Mouse (Mus musculus) MN1 (cell line): ENCODE data around the gene Hdac10.

Experiments
- DNase-seq: peaks from one replicate; pipeline ENCODE4 v3.0.0-alpha.2; 2016; ENCODE audit warnings: low spot score

Hdac10 gene

GRCm38 (mm10) chr15:89123595-89123994 is 4.9 kb downstream of the Hdac10 start:
- DNase-seq: no peak

GRCm38 (mm10) chr15:89122649-89123366 is 5.7 kb downstream of the Hdac10 start, which contains the start of gene Tubgcp6:
Gene Tubgcp6 (minus strand): TSS chr15:89123112.
- peak; percentile 96 for DNase-seq

GRCm38 (mm10) chr15:89118007-89118406 is 10.5 kb downstream of the Hdac10 start:
- DNase-seq: no peak

GRCm38 (mm10) chr15:89110147-89110546 is 18.4 kb downstream of the Hdac10 start:
- DNase-seq: peak; percentile 92

- no peak for DNase-seq
Observed at GRCm38 (mm10) chr15:89106976-89107375, 21.5 kb downstream of the Hdac10 start.

GRCm38 (mm10) chr15:89106073-89106472 is 22.4 kb downstream of the Hdac10 start:
- DNase-seq: no peak

GRCm38 (mm10) chr15:89104425-89104824 is 24.1 kb downstream of the Hdac10 start:
- DNase-seq: no peak

- no peak for DNase-seq
Observed at GRCm38 (mm10) chr15:89103921-89104320, 24.6 kb downstream of the Hdac10 start.

- DNase-seq: no peak
Observed at GRCm38 (mm10) chr15:89102646-89103045, 25.9 kb downstream of the Hdac10 start.

GRCm38 (mm10) chr15:89100823-89101222 is 27.7 kb downstream of the Hdac10 start:
- no peak for DNase-seq

GRCm38 (mm10) chr15:89098616-89099015 is 29.9 kb downstream of the Hdac10 start:
- no peak for DNase-seq

GRCm38 (mm10) chr15:89097450-89097849 is 31.1 kb downstream of the Hdac10 start:
- DNase-seq: no peak

- DNase-seq: no peak
Observed at GRCm38 (mm10) chr15:89092181-89092580, 36.3 kb downstream of the Hdac10 start.

- peak; percentile 51 for DNase-seq
Observed at GRCm38 (mm10) chr15:89090662-89091061, 37.8 kb downstream of the Hdac10 start.

- DNase-seq: peak; percentile 70
Observed at GRCm38 (mm10) chr15:89089248-89090051, 39.0 kb downstream of the Hdac10 start.

- peak; percentile 95 for DNase-seq
Observed at GRCm38 (mm10) chr15:89088607-89089247, 39.8 kb downstream of the Hdac10 start, which contains the start of gene Selenoo. Gene Selenoo (plus strand): TSS chr15:89089084.

GRCm38 (mm10) chr15:89084826-89085225 is 43.7 kb downstream of the Hdac10 start:
- DNase-seq: no peak

GRCm38 (mm10) chr15:89083906-89084305 is 44.6 kb downstream of the Hdac10 start:
- DNase-seq: no peak

- peak; percentile 90 for DNase-seq
Observed at GRCm38 (mm10) chr15:89078208-89078836, 50.2 kb downstream of the Hdac10 start.

GRCm38 (mm10) chr15:89076156-89076731 is 52.3 kb downstream of the Hdac10 start:
- peak; percentile 71 for DNase-seq

GRCm38 (mm10) chr15:89075478-89076147 is 52.9 kb downstream of the Hdac10 start:
- DNase-seq: peak; percentile 95
